Mouse (Mus musculus) neutrophil, adult 65 days (primary cell): ENCODE data around the gene Asap3. TPM values are rescaled to one million over a fixed set of nuclear protein-coding genes. Genes with fewer than 3 reads are reported as not detected.

ENCODE experiments used
- total RNA-seq: library from RNA; stranded (reverse); gene quantifications from 2 replicates; pipeline ENCODE4 v1.2.4, GENCODE M21; 2023

The Asap3 gene
- total RNA-seq: 0.16 TPM in 1 of 2 replicates, not detected in the other

GRCm38 (mm10) chr4:136206033-136206893, at the start of gene Asap3:
Asap3 (plus strand) TSS chr4:136206365.

GRCm38 (mm10) chr4:136172011-136172541, 34.1 kb upstream of the Asap3 start, which contains the start of gene E2f2:
E2f2 (plus strand) TSS chr4:136172394.

GRCm38 (mm10) chr4:136247729-136248463, 41.7 kb downstream of the Asap3 start, which contains the start of gene Tcea3:
Tcea3 (plus strand) TSS chr4:136247729.

GRCm38 (mm10) chr4:136284455-136284854, 78.3 kb downstream of the Asap3 start, which contains the start of gene Zfp46:
Zfp46 (plus strand) TSS chr4:136284683.

Other genes starting within 250 kb of the Asap3 start
- 18.3 and 18.8 TPM in 2 replicates for gene Gale, start 242.6 kb upstream of the Asap3 start, total RNA-seq
- 98.8 and 101 TPM in 2 replicates for gene Lypla2, start 233.7 kb upstream of the Asap3 start, total RNA-seq
- gene Pithd1, start 219.1 kb upstream of the Asap3 start, total RNA-seq: 23.4 and 26.2 TPM in 2 replicates
- 85.6 and 88.9 TPM in 2 replicates for gene Eloa, start 184.6 kb upstream of the Asap3 start, total RNA-seq
- gene Rpl11, start 152.9 kb upstream of the Asap3 start, total RNA-seq: 242 and 261 TPM in 2 replicates
- 10.6 and 11.5 TPM in 2 replicates for gene Id3, start 62.9 kb upstream of the Asap3 start, total RNA-seq
- gene E2f2, start 34.0 kb upstream of the Asap3 start, total RNA-seq: 86.8 and 107 TPM in 2 replicates
- gene Tcea3, start 41.4 kb downstream of the Asap3 start, total RNA-seq: 0.88 and 3.2 TPM in 2 replicates
- gene Zfp46, start 78.3 kb downstream of the Asap3 start, total RNA-seq: 5.2 and 10.1 TPM in 2 replicates
- 32.9 and 48.1 TPM in 2 replicates for gene Hnrnpr, start 104.6 kb downstream of the Asap3 start, total RNA-seq
- gene Htr1d, start 217.2 kb downstream of the Asap3 start, total RNA-seq: not detected in 2 replicates